Mouse (Mus musculus) cerebellum, adult 2 months (tissue): ENCODE measurements around the gene Churc1.
"Not testable (repeated sequence)": the region's sequence is repeated elsewhere in the genome, so short reads cannot be mapped to it uniquely, and the experiment has no call there.

Experiments used
- CTCF ChIP-seq: fragments of 200-500 bp; IDR thresholded peaks from 2 replicates; pipeline ENCODE4 v1.5.1; 2011; ENCODE audit warnings: low read depth, mild to moderate bottlenecking, control low read depth, low read length, moderate library complexity, borderline replicate concordance; ENCODE audit not compliant: insufficient read depth
- POLR2A ChIP-seq: fragments of 200-500 bp; IDR thresholded peaks from 2 replicates; pipeline ENCODE4 v1.6.1; 2011; ENCODE audit warnings: low read length, control low read depth, borderline replicate concordance; ENCODE audit not compliant: insufficient read depth

DNA sequence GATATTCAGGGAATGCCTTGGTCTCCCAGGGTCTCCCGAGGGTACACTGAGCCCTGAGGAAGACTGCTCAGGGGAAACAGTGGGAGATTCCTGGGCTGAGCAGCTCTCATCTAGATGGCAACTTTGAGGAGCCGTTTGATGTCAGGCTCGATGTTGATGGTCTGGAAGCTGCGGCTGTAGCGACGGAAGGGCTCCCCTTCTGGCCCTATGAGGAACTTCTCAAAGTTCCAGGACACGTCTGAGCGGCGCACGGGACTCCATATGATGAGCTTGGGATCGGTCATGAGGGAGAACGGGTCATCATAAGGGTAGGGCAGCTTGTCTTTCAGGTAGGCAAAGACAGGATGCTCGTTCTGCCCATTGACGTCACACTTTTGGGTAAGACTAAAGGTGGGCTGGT lies 27.2 kb downstream of the Churc1 start:
- TF ChIP-seq CTCF, POLR2A: not testable (repeated sequence)
